Mouse (Mus musculus) Patski (cell line): ENCODE measurements at regions not wholly inside any gene's neighbourhood (a gene's known extent, or its start where the extent isn't known, plus 50 kb on each side); places are given as distances from the start of the nearest gene placed in this dataset.

Experiments
- ATAC-seq: fragments of 100-300 bp; one replicate; pipeline ENCODE4 v1.8.0; 2021
- CTCF ChIA-PET: fragments of 350-600 bp; sonication (Branson Sonifier 250); formaldehyde crosslinking; loops from one replicate; lab custom pipeline; 2022; ENCODE audit warnings: inconsistent platforms; lab: Charles Lee
- POLR2A ChIA-PET: fragments of 350-600 bp; sonication (Branson Sonifier 250); formaldehyde crosslinking; loops from one replicate; lab custom pipeline; 2022; ENCODE audit warnings: antibody characterized with exemption, inconsistent platforms; lab: Charles Lee
- DNase-seq: peaks from one replicate; pipeline ENCODE4 v3.0.0-alpha.2; 2011; ENCODE audit warnings: low read depth, low spot score
- H3K27me3 ChIP-seq: fragments of 371-371 bp; one replicate; pipeline ENCODE4 v1.5.1; 2021
- CTCF ChIP-seq: fragments of 100-300 bp; IDR thresholded peaks from one replicate; pipeline ENCODE4 v1.5.1; 2021
- in situ Hi-C: fragments of 300-500 bp; cut with MboI; formaldehyde crosslinking; loops from 3 replicates; pipeline ENCODE4 v1.11.1; 2018; ENCODE audit warnings: low pct_unique_long_range_greater_than_20kb, mixed read lengths

- DNase-seq (no peak), ATAC-seq (no peak)
- no peak for TF ChIP-seq CTCF
- in situ Hi-C loops: no loop called here
- H3K27me3 ChIP-seq: no peaks in the 10 kb centered on the region
- CTCF ChIA-PET: no interaction called here
- POLR2A ChIA-PET: no interaction called here
Observed at GRCm38 (mm10) chr12:12680371-12680921, 261.3 kb downstream of the Mycn start.

GRCm38 (mm10) chr12:12676676-12677075, 265.0 kb downstream of the Mycn start:
- H3K27me3 ChIP-seq: peaks cover 3% of the 10 kb centered on the region
- CTCF ChIA-PET: interaction anchor here (1.1 kb wide), 1 partner anchor 11 kb away, joined by 3 read pairs; no protein-coding TSS in a partner anchor
- DNase-seq (peak; percentile 48), ATAC-seq (peak; percentile 71)
- POLR2A ChIA-PET: interaction anchor here (0.5 kb wide), 1 partner anchor 110 kb away, joined by 4 read pairs; no protein-coding TSS in a partner anchor
- in situ Hi-C loops: no loop called here
- TF ChIP-seq CTCF: no peak

GRCm38 (mm10) chr12:12669931-12670330, 271.8 kb downstream of the Mycn start:
- ChIA-PET CTCF (no interaction called here), POLR2A (no interaction called here)
- H3K27me3 ChIP-seq: peaks cover 2% of the 10 kb centered on the region
- DNase-seq (no peak), ATAC-seq (no peak)
- no peak for TF ChIP-seq CTCF
- in situ Hi-C loops: no loop called here

GRCm38 (mm10) chr12:12668919-12669318, 272.8 kb downstream of the Mycn start:
- TF ChIP-seq CTCF: no peak
- ATAC-seq (no peak), DNase-seq (no peak)
- in situ Hi-C loops: no loop called here
- no peaks in the 10 kb centered on the region for H3K27me3 ChIP-seq
- ChIA-PET CTCF (interaction anchor here (1.1 kb wide), 1 partner anchor 20 kb away, joined by 3 read pairs; no protein-coding TSS in a partner anchor), POLR2A (no interaction called here)

GRCm38 (mm10) chr12:12655611-12656010, 286.1 kb downstream of the Mycn start:
- in situ Hi-C loops: no loop called here
- no peaks in the 10 kb centered on the region for H3K27me3 ChIP-seq
- DNase-seq (no peak), ATAC-seq (no peak)
- ChIA-PET POLR2A (no interaction called here), CTCF (no interaction called here)
- no peak for TF ChIP-seq CTCF

GRCm38 (mm10) chr12:12655184-12655583, 286.5 kb downstream of the Mycn start:
- in situ Hi-C loops: no loop called here
- ATAC-seq (no peak), DNase-seq (no peak)
- TF ChIP-seq CTCF: no peak
- H3K27me3 ChIP-seq: no peaks in the 10 kb centered on the region
- POLR2A ChIA-PET: no interaction called here
- CTCF ChIA-PET: interaction anchor here (1.5 kb wide), 1 partner anchor 22 kb away, joined by 3 read pairs; no protein-coding TSS in a partner anchor

GRCm38 (mm10) chr12:12652361-12652760, 289.4 kb downstream of the Mycn start:
- H3K27me3 ChIP-seq: no peaks in the 10 kb centered on the region
- no peak for DNase-seq
- in situ Hi-C loops: no loop called here
- ATAC-seq: no peak
- ChIA-PET POLR2A (no interaction called here), CTCF (no interaction called here)
- TF ChIP-seq CTCF: no peak

- POLR2A ChIA-PET: no interaction called here
- in situ Hi-C loops: no loop called here
- CTCF ChIA-PET: no interaction called here
Observed at GRCm38 (mm10) chr12:12650309-12650708, 291.4 kb downstream of the Mycn start.

GRCm38 (mm10) chr12:12647467-12647866, 294.2 kb downstream of the Mycn start:
- ATAC-seq (no peak), DNase-seq (peak; percentile 7)
- in situ Hi-C loops: no loop called here
- ChIA-PET POLR2A (no interaction called here), CTCF (no interaction called here)
- no peak for TF ChIP-seq CTCF
- no peaks in the 10 kb centered on the region for H3K27me3 ChIP-seq

More at GRCm38 (mm10) chr12:12650309-12650708, 291.4 kb downstream of the Mycn start:
- no peaks in the 10 kb centered on the region for H3K27me3 ChIP-seq
- no peak for TF ChIP-seq CTCF
- ATAC-seq (no peak), DNase-seq (no peak)

GRCm38 (mm10) chr12:12645183-12645582, 296.5 kb downstream of the Mycn start:
- ChIA-PET POLR2A (no interaction called here), CTCF (no interaction called here)
- H3K27me3 ChIP-seq: no peaks in the 10 kb centered on the region
- no peak for TF ChIP-seq CTCF
- in situ Hi-C loops: no loop called here
- ATAC-seq (no peak), DNase-seq (no peak)

GRCm38 (mm10) chr12:12643247-12643963, 298.3 kb downstream of the Mycn start:
- POLR2A ChIA-PET: interaction anchor here (0.6 kb wide), 1 partner anchor 585 kb away, joined by 3 read pairs; no protein-coding TSS in a partner anchor
- in situ Hi-C loops: no loop called here
- CTCF ChIA-PET: no interaction called here
- DNase-seq: no peak
- H3K27me3 ChIP-seq: no peaks in the 10 kb centered on the region
- ATAC-seq: no peak
- no peak for TF ChIP-seq CTCF
